Mouse (Mus musculus) v-Abl transformed pro-B cells (cell line): Measurements from ENCODE around the gene Lrmda.

Experiments
- in situ Hi-C, 2 experiments: fragments of 400-800 bp; cut with MboI; formaldehyde crosslinking; loops; one replicate each; pipeline ENCODE4 v1.15.1; 2025; ENCODE audit not compliant: unreplicated experiment in 2 of 2

Lrmda gene

GRCm38 (mm10) chr14:22147341-22148024 is 128.0 kb downstream of the Lrmda start:
- in situ Hi-C loops = no loop called here

- in situ Hi-C loops = no loop called here
Observed at GRCm38 (mm10) chr14:22152701-22153100, 133.2 kb downstream of the Lrmda start.

GRCm38 (mm10) chr14:22154096-22154495 is 134.6 kb downstream of the Lrmda start:
- in situ Hi-C loops = no loop called here

GRCm38 (mm10) chr14:22155034-22155433 is 135.5 kb downstream of the Lrmda start:
- in situ Hi-C loops = no loop called here

GRCm38 (mm10) chr14:22155512-22156026 is 136.1 kb downstream of the Lrmda start:
- in situ Hi-C loops = no loop called here

- in situ Hi-C loops = no loop called here
Observed at GRCm38 (mm10) chr14:22156991-22157390, 137.5 kb downstream of the Lrmda start.

- in situ Hi-C loops = no loop called here
Observed at GRCm38 (mm10) chr14:22161416-22161815, 141.9 kb downstream of the Lrmda start.

GRCm38 (mm10) chr14:22167285-22167684 is 147.8 kb downstream of the Lrmda start:
- in situ Hi-C loops = no loop called here

GRCm38 (mm10) chr14:22168077-22168794 is 148.7 kb downstream of the Lrmda start:
- in situ Hi-C loops = no loop called here

- in situ Hi-C loops = no loop called here
Observed at GRCm38 (mm10) chr14:22168795-22169568, 149.5 kb downstream of the Lrmda start.

- in situ Hi-C loops = no loop called here
Observed at GRCm38 (mm10) chr14:22174757-22175156, 155.2 kb downstream of the Lrmda start.

- in situ Hi-C loops = no loop called here
Observed at GRCm38 (mm10) chr14:22179761-22180160, 160.2 kb downstream of the Lrmda start.

- in situ Hi-C loops = no loop called here
Observed at GRCm38 (mm10) chr14:22181508-22181907, 162.0 kb downstream of the Lrmda start.

GRCm38 (mm10) chr14:22183195-22183594 is 163.7 kb downstream of the Lrmda start:
- in situ Hi-C loops = no loop called here

GRCm38 (mm10) chr14:22185452-22185851 is 165.9 kb downstream of the Lrmda start:
- in situ Hi-C loops = no loop called here

- in situ Hi-C loops = no loop called here
Observed at GRCm38 (mm10) chr14:22190111-22190510, 170.6 kb downstream of the Lrmda start.

GRCm38 (mm10) chr14:22192185-22192584 is 172.7 kb downstream of the Lrmda start:
- in situ Hi-C loops = no loop called here

- in situ Hi-C loops = no loop called here
Observed at GRCm38 (mm10) chr14:22198021-22198420, 178.5 kb downstream of the Lrmda start.

- in situ Hi-C loops = no loop called here
Observed at GRCm38 (mm10) chr14:22198641-22199425, 179.3 kb downstream of the Lrmda start.

- in situ Hi-C loops = no loop called here
Observed at GRCm38 (mm10) chr14:22201667-22202066, 182.2 kb downstream of the Lrmda start.
